Mouse (Mus musculus) CH12.LX (cell line): ENCODE results near the gene Gm10260.

Source experiments
- CHD2 ChIP-seq: IDR thresholded peaks from 2 replicates; pipeline ENCODE4 v1.6.1; 2011; ENCODE audit warnings: low read length, improper control_type of control experiment
- CTCF ChIP-seq, 2 experiments: IDR thresholded peaks in 1 of 2; conservative IDR thresholded peaks in 1 of 2; 2 replicates each; pipeline ENCODE4 v1.5.1; 2011 to 2012; ENCODE audit warnings: low read depth in 2 of 2, low read length in 2 of 2, improper control_type of control experiment in 1 of 2, inconsistent platforms in 1 of 2, mild to moderate bottlenecking in 1 of 2, moderate library complexity in 1 of 2
- JUN ChIP-seq: IDR thresholded peaks from 2 replicates; pipeline ENCODE4 v1.6.1; 2011; ENCODE audit warnings: low read depth, mild to moderate bottlenecking, low read length, improper control_type of control experiment, moderate library complexity; ENCODE audit not compliant: insufficient read depth

DNA sequence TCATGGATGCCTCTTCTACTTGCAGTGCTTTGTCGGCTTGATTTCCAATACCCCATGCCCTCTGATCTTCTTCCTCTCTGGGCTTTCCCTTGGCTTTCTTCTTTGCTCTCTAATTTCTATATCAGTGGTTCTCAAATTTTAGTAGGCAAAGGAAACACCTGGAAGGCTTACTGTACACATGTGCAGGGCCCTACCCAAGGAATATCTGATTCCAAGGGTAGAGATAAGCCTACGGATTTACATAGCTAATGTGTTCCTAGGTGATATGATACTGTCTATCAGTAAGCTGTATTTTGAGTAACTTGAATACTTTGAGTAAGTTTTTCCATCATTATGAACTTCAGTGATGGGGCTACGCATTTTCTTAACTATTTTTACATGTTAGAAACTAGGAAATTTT lies 25.7 kb downstream of the Gm10260 start:
- TF ChIP-seq CHD2: no peak
- TF ChIP-seq CTCF (conservative IDR thresholded peaks at IDR 0.05 in 1 of 2, IDR thresholded peaks at IDR 0.05 in 1 of 2; ENCODE audit: low read depth in 2 of 2, low read length in 2 of 2): no peak
- TF ChIP-seq JUN: no peak
